Mouse (Mus musculus): ENCODE data around the gene Exosc1. TPM values are rescaled to one million over a fixed set of nuclear protein-coding genes. Genes with fewer than 3 reads are reported as not detected.
A peak's percentile ranks its signal among the peaks of the same experiment; 100 is the strongest.

The Exosc1 gene
- total and polyA plus RNA-seq, 2 experiments from 2014 or later: 18.0 to 62.3 TPM

GRCm38 (mm10) chr19:41905246-41905645 is 28.0 kb downstream of the Exosc1 start:
- 90% methylated on average over 2 of the region's 2 CpGs for WGBS
- Histone ChIP-seq H3K9me3 (ENCODE audit: low read length) (no peaks in the 10 kb centered on the region), H3K27me3 (ENCODE audit: insufficient read depth, low read length) (no peaks in the 10 kb centered on the region), H3K4me3 (ENCODE audit: low read depth, low read length) (no peak overlapping the region), H3K27ac (ENCODE audit: low read depth, low read length) (no peak overlapping the region), H3K4me1 (ENCODE audit: insufficient read depth, low read length) (no peaks in the 10 kb centered on the region), H3K4me2 (ENCODE audit: low read depth, low read length, poor library complexity, severe bottlenecking) (no peak overlapping the region), H3K36me3 (ENCODE audit: insufficient read depth, low read length) (no peaks in the 10 kb centered on the region), H3K9ac (replicated peaks; ENCODE audit: low read length, poor library complexity, severe bottlenecking) (no peak overlapping the region)
- no peak for TF ChIP-seq CTCF (IDR thresholded peaks at IDR 0.05)
- ATAC-seq (ENCODE audit: low FRiP score) (no peak), DNase-seq (ENCODE audit: low spot score) (no peak)

GRCm38 (mm10) chr19:41902848-41903593 is 30.2 kb downstream of the Exosc1 start:
- DNase-seq (ENCODE audit: low spot score) (no peak), ATAC-seq (ENCODE audit: low FRiP score) (no peak)
- Histone ChIP-seq H3K36me3 (ENCODE audit: insufficient read depth, low read length) (no peaks in the 10 kb centered on the region), H3K9me3 (ENCODE audit: low read length) (no peaks in the 10 kb centered on the region), H3K4me3 (ENCODE audit: low read depth, low read length) (no peak overlapping the region), H3K4me2 (ENCODE audit: low read depth, low read length, poor library complexity, severe bottlenecking) (no peak overlapping the region), H3K27me3 (ENCODE audit: insufficient read depth, low read length) (no peaks in the 10 kb centered on the region), H3K27ac (ENCODE audit: low read depth, low read length) (no peak overlapping the region), H3K4me1 (ENCODE audit: insufficient read depth, low read length) (no peaks in the 10 kb centered on the region), H3K9ac (replicated peaks; ENCODE audit: low read length, poor library complexity, severe bottlenecking) (no peak overlapping the region)
- TF ChIP-seq CTCF (IDR thresholded peaks at IDR 0.05): no peak
- WGBS: 88% methylated on average over 10 of the region's 10 CpGs

- DNase-seq (ENCODE audit: low spot score) (no peak), ATAC-seq (ENCODE audit: low FRiP score) (no peak)
- no peak for TF ChIP-seq CTCF (IDR thresholded peaks at IDR 0.05)
- Histone ChIP-seq H3K4me2 (ENCODE audit: low read depth, low read length, poor library complexity, severe bottlenecking) (no peak overlapping the region), H3K4me1 (ENCODE audit: insufficient read depth, low read length) (no peaks in the 10 kb centered on the region), H3K27ac (ENCODE audit: low read depth, low read length) (no peak overlapping the region), H3K27me3 (ENCODE audit: insufficient read depth, low read length) (no peaks in the 10 kb centered on the region), H3K9ac (replicated peaks; ENCODE audit: low read length, poor library complexity, severe bottlenecking) (no peak overlapping the region), H3K4me3 (ENCODE audit: low read depth, low read length) (no peak overlapping the region), H3K36me3 (ENCODE audit: insufficient read depth, low read length) (no peaks in the 10 kb centered on the region), H3K9me3 (ENCODE audit: low read length) (no peaks in the 10 kb centered on the region)
- WGBS: 41% methylated on average over 2 of the region's 2 CpGs
Observed at GRCm38 (mm10) chr19:41901696-41902095, 31.5 kb downstream of the Exosc1 start.

GRCm38 (mm10) chr19:41900495-41901090 is 32.6 kb downstream of the Exosc1 start:
- no peaks in the 10 kb centered on the region for H3K36me3 ChIP-seq (ENCODE audit: insufficient read depth, low read length)
- H3K4me1 ChIP-seq (ENCODE audit: insufficient read depth, low read length): no peaks in the 10 kb centered on the region
- ATAC-seq (ENCODE audit: low FRiP score) (no peak), DNase-seq (ENCODE audit: low spot score) (no peak)
- no peaks in the 10 kb centered on the region for H3K27me3 ChIP-seq (ENCODE audit: insufficient read depth, low read length)
- H3K9me3 ChIP-seq (ENCODE audit: low read length): no peaks in the 10 kb centered on the region
- TF ChIP-seq CTCF (IDR thresholded peaks at IDR 0.05): no peak
- no peak overlapping the region for H3K27ac ChIP-seq (ENCODE audit: low read depth, low read length)
- H3K9ac ChIP-seq (replicated peaks; ENCODE audit: low read length, poor library complexity, severe bottlenecking): no peak overlapping the region
- no peak overlapping the region for H3K4me3 ChIP-seq (ENCODE audit: low read depth, low read length)
- 87% methylated on average over 8 of the region's 8 CpGs for WGBS
- H3K4me2 ChIP-seq (ENCODE audit: low read depth, low read length, poor library complexity, severe bottlenecking): no peak overlapping the region

- Histone ChIP-seq H3K4me3 (ENCODE audit: low read depth, low read length) (no peak overlapping the region), H3K36me3 (ENCODE audit: insufficient read depth, low read length) (no peaks in the 10 kb centered on the region), H3K9ac (replicated peaks; ENCODE audit: low read length, poor library complexity, severe bottlenecking) (no peak overlapping the region), H3K9me3 (ENCODE audit: low read length) (no peaks in the 10 kb centered on the region), H3K27me3 (ENCODE audit: insufficient read depth, low read length) (no peaks in the 10 kb centered on the region), H3K4me2 (ENCODE audit: low read depth, low read length, poor library complexity, severe bottlenecking) (no peak overlapping the region), H3K27ac (ENCODE audit: low read depth, low read length) (no peak overlapping the region), H3K4me1 (ENCODE audit: insufficient read depth, low read length) (peaks cover 6% of the 10 kb centered on the region; the same call in 1 of the 2 replicates)
- WGBS: 47% methylated on average over 4 of the region's 4 CpGs
- ATAC-seq (ENCODE audit: low FRiP score) (no peak), DNase-seq (ENCODE audit: low spot score) (peak; percentile 46)
- peak; percentile 74 for TF ChIP-seq CTCF (IDR thresholded peaks at IDR 0.05)
Observed at GRCm38 (mm10) chr19:41898860-41899259, 34.4 kb downstream of the Exosc1 start.

- peak overlapping the region; percentile 46; the same call in 1 of the 2 replicates for H3K9ac ChIP-seq (replicated peaks; ENCODE audit: low read length, poor library complexity, severe bottlenecking)
- peaks cover 6% of the 10 kb centered on the region; the same call in 1 of the 2 replicates for H3K4me1 ChIP-seq (ENCODE audit: insufficient read depth, low read length)
- no peak for TF ChIP-seq CTCF (IDR thresholded peaks at IDR 0.05)
- peak overlapping the region; percentile 69 for H3K4me3 ChIP-seq (ENCODE audit: low read depth, low read length)
- H3K4me2 ChIP-seq (ENCODE audit: low read depth, low read length, poor library complexity, severe bottlenecking): peak overlapping the region; percentile 71
- no peaks in the 10 kb centered on the region for H3K9me3 ChIP-seq (ENCODE audit: low read length)
- H3K27ac ChIP-seq (ENCODE audit: low read depth, low read length): no peak overlapping the region
- H3K36me3 ChIP-seq (ENCODE audit: insufficient read depth, low read length): 0 out of 2 replicates have a peak, but pooled peaks cover 6% of the 10 kb centered on the region
- 16% methylated on average over 18 of the region's 18 CpGs for whole genome bisulfite sequencing
- ATAC-seq (ENCODE audit: low FRiP score) (no peak; the same call in 1 of the 2 replicates), DNase-seq (ENCODE audit: low spot score) (no peak)
- H3K27me3 ChIP-seq (ENCODE audit: insufficient read depth, low read length): no peaks in the 10 kb centered on the region
Observed at GRCm38 (mm10) chr19:41896319-41896711, 36.9 kb downstream of the Exosc1 start.
